8 mouse cellular contexts compared by ENCODE assay signal in genomic region chr1:185681610-185682457, GRCm38 (mm10).
DNase-seq lines count a peak whose midpoint lies in the region; ATAC-seq and TF ChIP-seq lines count a peak whose summit lies in the region.

No protein-coding gene starts in this region.

- no peak overlapping the region for H3K27ac ChIP-seq in ES-E14 (ENCODE audit: insufficient read depth, low read depth, low read length, poor library complexity, severe bottlenecking)
- H3K27ac ChIP-seq in forebrain, embryonic 13.5 days, result no peak overlapping the region

- H3K36me3 ChIP-seq in ES-E14 (ENCODE audit: control insufficient read depth, insufficient read depth, low read length, poor library complexity, severe bottlenecking), result no peaks in the 10 kb centered on the region
- H3K36me3 ChIP-seq in forebrain, embryonic 13.5 days (ENCODE audit: poor library complexity, severe bottlenecking), result no peaks in the 10 kb centered on the region

- no peak overlapping the region for H3K9ac ChIP-seq in ES-E14 (ENCODE audit: insufficient read depth, low read depth, low read length, poor library complexity, severe bottlenecking)
- no peak overlapping the region for H3K9ac ChIP-seq in forebrain, embryonic 13.5 days

- no peaks in the 10 kb centered on the region for H3K27me3 ChIP-seq in forebrain, embryonic 13.5 days

- 45% methylated on average over 21 of the region's 21 CpGs for WGBS in forebrain, embryonic 13.5 days
- WGBS in lung, adult 2 months, result 18% methylated on average over 21 of the region's 21 CpGs

- no peak overlapping the region for H3K4me2 ChIP-seq in forebrain, embryonic 13.5 days

- peak; percentile 71 for ATAC-seq in forebrain, embryonic 13.5 days

- no peaks in the 10 kb centered on the region for H3K4me1 ChIP-seq in ES-E14 (ENCODE audit: control insufficient read depth in 2 of 2, insufficient read depth in 2 of 2, low read length in 2 of 2, poor library complexity in 1 of 2)
- H3K4me1 ChIP-seq in forebrain, embryonic 13.5 days, result no peaks in the 10 kb centered on the region
- no peaks in the 10 kb centered on the region for H3K4me1 ChIP-seq in lung, adult 2 months (ENCODE audit: control insufficient read depth, insufficient read depth, low read length)

- TF ChIP-seq CTCF in lung, adult 2 months (IDR thresholded peaks at IDR 0.05; ENCODE audit: insufficient read depth, low read length), result peak; percentile 86

- in situ Hi-C loops in ES-E14 (cut with MboI; ENCODE audit: low sequenced_read_pairs in 2 of 2, unreplicated experiment in 2 of 2), result no loop called here

- intact Hi-C loops in heart, postnatal 14 days (cut with DNase I), result loop anchor here (1.0 to 2.0 kb wide), 2 partner anchors 135 to 1040 kb away; no protein-coding TSS in a partner anchor

- DNase-seq in ES-E14 (ENCODE audit: low read depth, low spot score), result peak; percentile 33
- DNase-seq in c-Kit-positive CD71-positive TER-119-negative erythroid progenitor cells, embryonic 14.5 days (ENCODE audit: low read depth), result peak; percentile 45
- DNase-seq in heart, postnatal 14 days, result peak; percentile 82 to 89
- peak; percentile 71 to 87 for DNase-seq in layer of hippocampus, adult 18-20 months (ENCODE audit: low spot score in 2 of 2)
- DNase-seq in lung, adult 2 months, result peak; percentile 78
- peak; percentile 85 for DNase-seq in ovary, postnatal 14 days (ENCODE audit: low spot score)
- peak; percentile 65 for DNase-seq in urinary bladder, adult 2 months (ENCODE audit: low spot score)

- H3K4me3 ChIP-seq in ES-E14 (ENCODE audit: insufficient read depth in 1 of 2, low read depth in 1 of 2, low read length in 2 of 2, poor library complexity in 1 of 2, severe bottlenecking in 1 of 2), result no peak overlapping the region
- no peak overlapping the region for H3K4me3 ChIP-seq in forebrain, embryonic 13.5 days
- no peak overlapping the region for H3K4me3 ChIP-seq in lung, adult 2 months (replicated peaks; ENCODE audit: extremely low read depth, low read depth, low read length)

- no peaks in the 10 kb centered on the region for H3K9me3 ChIP-seq in ES-E14 (ENCODE audit: control insufficient read depth, insufficient read depth, low read depth, low read length)
- H3K9me3 ChIP-seq in forebrain, embryonic 13.5 days (replicated peaks), result no peaks in the 10 kb centered on the region

- TF ChIP-seq POLR2A in lung, adult 2 months (IDR thresholded peaks at IDR 0.05; ENCODE audit: borderline replicate concordance, extremely low read depth, low read depth, low read length), result no peak

TF ChIP-seq in ES-E14, 5 proteins besides CTCF, POLR2A, EP300 and RAD21:
- TF ChIP-seq ZC3H11A (IDR thresholded peaks at IDR 0.05; ENCODE audit: borderline replicate concordance, low read depth, low read length) (peak; percentile 82; the same call in 1 of the 2 replicates), ZNF384 (IDR thresholded peaks at IDR 0.05; ENCODE audit: low read depth, low read length) (no peak)
TF ChIP-seq in ES-E14: peak in this region for 1.

Comparison
In these comparisons a context has a peak if more than half of its experiments do, and no peak if none do; other contexts are left out.
1. DNase-seq: peak in every context shown above with its lines; median percentile 86 in heart, postnatal 14 days; 85 in ovary, postnatal 14 days; 79 in layer of hippocampus, adult 18-20 months; 78 in lung, adult 2 months; 65 in urinary bladder, adult 2 months; 45 in c-Kit-positive CD71-positive TER-119-negative erythroid progenitor cells, embryonic 14.5 days; 33 in ES-E14.